Mouse (Mus musculus) stomach, postnatal 0 days (tissue): ENCODE measurements at regions not wholly inside any gene's neighbourhood (a gene's known extent, or its start where the extent isn't known, plus 50 kb on each side); places are given as distances from the start of the nearest gene placed in this dataset.

Experiments
- CTCF ChIP-seq: IDR thresholded peaks from 2 replicates; pipeline ENCODE4 v1.5.1; 2016; ENCODE audit warnings: antibody characterized with exemption, low read depth, mild to moderate bottlenecking, moderate library complexity
- EP300 ChIP-seq: optimal IDR thresholded peaks from 2 replicates; pipeline ENCODE3; 2016; ENCODE audit warnings: antibody characterized with exemption

DNA sequence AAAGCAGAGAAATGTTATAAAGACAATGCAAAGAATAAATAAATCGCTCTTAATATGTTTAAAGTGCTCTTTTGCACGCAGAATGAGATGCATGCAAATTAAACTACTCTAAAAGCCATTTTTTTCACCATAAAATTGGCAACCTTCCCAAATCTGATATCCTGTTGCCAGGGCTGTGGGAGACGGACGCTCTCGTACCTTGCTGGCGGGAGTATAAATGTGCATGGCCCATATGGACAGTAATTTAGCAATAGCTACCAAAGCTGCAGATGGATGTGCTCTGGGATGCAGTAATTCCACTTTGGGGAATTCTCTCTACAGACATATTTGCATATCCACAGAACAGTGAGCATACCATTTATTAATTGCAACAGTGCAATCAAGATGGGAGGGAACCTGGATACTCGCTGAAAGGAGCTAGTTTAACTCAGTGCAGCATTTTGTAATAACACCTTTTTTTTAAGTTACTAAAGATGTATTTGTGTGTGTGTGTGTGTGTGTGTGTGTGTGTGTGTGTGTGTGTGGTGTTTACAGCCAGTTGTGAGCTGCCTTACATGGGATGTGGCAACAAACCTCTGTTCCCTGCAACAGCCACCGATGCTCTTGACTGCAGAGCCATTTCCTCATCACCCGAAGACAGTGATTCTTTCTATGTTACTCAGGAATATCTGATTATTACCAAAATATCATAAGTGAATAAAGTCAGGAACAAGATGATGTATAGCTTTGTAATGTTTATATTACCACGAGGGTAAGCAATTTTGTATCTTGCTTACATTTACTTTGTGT lies 141.4 kb downstream of the Cartpt start:
- no peak for TF ChIP-seq CTCF
- no peak for TF ChIP-seq EP300
